Mouse (Mus musculus) c-Kit-negative CD71-positive TER-119-positive erythroid progenitor cells, embryonic 14.5 days (primary cell): ENCODE data around the gene Fam234b.

Experiments
- DNase-seq: peaks from one replicate; pipeline ENCODE4 v3.0.0-alpha.2; 2013; ENCODE audit warnings: low read depth, low spot score

Gene Fam234b

GRCm38 (mm10) chr6:135223786-135224416 lies 26.1 kb downstream of the Fam234b start:
- no peak for DNase-seq

- DNase-seq = no peak
These were observed 30.7 kb downstream of the Fam234b start for GRCm38 (mm10) chr6:135228465-135228941.

- no peak for DNase-seq
These were observed 32.8 kb downstream of the Fam234b start for GRCm38 (mm10) chr6:135230586-135230985.

DNA sequence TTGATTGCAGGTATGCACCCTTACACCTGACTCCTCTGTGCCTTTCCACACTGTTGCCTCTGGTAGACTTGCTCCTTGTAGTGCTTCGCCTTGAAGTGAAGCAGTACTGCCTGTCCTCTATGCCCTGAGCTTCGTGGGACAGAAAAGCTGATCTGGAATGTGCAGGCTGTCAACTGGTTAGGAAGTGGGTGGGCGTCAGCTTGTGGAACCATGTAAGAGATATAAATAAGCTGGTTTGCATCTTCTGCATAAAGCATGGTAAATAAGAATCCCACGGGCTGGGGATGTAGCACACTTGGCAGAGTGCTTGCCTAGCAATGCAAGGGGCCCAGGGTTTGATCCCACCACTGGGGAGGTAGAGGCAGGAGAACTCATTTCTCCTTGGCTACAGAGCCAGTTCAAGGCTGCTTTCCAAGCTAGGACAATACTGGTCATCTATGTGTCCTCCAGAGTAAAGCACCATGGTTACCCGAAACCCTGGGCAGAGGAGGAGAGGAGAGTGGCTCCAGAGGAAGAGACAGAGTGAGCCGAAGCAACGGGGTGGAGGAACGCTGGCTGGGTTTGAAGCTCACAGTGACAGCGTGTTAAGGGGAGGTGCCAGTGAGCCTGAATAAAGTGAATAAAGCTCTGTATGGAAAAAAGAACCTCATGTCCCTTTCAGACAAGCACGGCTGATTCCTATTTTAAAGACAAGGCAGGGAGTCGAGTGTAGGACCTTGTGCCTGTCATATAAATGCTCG lies 34.8 kb downstream of the Fam234b start:
- no peak for DNase-seq

DNA sequence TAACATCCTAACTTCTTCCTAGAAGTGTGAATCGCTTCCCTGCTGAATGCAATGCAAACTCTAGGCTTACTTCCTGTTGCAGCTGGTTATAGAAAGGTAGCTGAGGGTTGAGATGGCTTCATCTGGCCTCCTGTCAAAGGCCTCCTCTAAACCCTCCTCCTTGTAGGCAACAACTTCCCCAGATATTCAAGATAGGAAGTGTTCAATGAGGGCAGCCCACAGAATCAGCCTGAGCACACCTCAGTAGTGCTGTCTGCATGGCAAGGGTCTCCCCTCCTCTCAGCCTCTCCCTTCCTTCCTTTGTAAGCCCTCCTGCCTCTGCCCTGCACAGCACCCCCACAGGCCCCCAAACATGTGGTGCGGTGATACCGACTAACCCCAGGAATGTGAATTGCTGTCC lies 38.0 kb downstream of the Fam234b start:
- no peak for DNase-seq

DNA sequence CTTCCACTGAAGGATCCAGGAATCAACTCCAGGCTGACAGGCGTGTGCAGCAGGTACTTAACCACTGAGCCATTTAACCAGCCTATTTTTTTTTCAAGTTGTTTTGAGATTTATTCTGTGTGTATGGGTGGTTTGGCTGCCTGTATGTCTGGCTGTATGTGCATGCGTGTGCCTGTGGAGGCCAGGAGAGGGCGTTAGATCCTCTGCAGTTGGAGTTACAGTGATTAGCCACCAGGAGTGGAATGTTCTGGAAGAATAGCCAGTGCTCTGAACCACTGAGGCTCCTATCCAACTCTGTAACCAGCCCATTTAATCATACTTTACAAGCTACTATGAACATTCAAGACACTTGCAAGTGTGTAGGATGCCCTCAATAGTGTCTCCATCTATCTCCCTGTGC lies 38.8 kb downstream of the Fam234b start:
- DNase-seq = no peak

- DNase-seq = no peak
These were observed 39.5 kb downstream of the Fam234b start for GRCm38 (mm10) chr6:135237326-135237725.

DNA sequence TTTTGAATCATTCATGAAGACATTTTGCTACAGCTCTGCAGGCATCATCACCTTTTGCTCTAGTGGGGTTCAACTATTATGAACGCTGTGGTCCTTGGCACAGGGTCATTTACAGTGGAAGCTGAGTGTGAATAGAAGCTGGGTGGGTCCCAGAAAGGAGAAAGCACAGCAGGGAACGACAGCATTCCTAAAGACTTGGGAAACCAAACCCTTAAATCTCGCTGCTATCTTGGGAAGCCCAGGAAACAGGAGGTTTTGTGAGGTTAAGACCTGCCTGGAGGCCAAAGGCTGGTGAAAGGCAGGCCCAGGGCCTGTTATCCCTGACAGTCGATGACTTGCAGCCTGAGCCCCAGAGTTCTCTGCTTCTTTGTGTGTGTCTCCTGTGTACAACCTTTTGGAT lies 40.4 kb downstream of the Fam234b start:
- no peak for DNase-seq

DNA sequence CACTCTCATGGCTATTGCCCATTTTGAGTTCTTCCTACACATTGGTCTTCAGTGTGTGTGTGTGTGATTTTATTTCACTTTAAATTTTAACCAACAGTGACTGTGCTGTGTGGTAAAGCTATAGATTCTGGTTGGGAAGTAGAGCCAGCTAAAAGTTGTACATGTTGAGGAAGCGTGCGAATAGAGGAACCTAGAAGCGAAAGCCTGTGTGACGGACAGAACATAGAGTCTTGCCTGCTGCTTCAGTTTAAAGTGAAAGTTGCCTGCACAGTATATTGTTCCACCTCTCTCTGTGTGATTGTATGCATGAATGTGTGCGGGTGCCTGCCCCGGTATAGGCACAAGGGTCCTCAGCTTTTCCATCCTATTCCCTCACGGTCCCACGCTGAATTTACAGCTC lies 42.6 kb downstream of the Fam234b start:
- DNase-seq = no peak

- no peak for DNase-seq
These were observed 47.8 kb downstream of the Fam234b start for GRCm38 (mm10) chr6:135245586-135245985.

DNA sequence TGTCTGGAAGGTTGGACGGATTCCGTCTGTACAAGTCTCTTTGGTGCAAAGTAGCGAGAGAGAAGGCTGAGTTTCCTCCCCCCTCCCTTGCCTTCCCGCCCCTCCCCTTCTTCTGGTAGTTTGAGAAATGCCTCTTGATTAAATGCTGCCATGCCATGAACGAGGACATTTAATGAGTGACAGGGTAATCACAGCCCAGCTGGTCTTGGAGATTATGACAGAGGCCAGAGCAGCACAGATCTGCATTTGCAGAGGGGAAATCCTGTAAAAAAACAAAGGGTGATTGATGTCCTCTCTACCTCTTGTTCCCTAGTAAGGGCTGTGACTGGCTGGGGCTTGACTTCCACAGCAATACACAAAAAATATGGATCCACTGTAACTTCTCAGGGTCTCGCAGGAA lies 50.1 kb downstream of the Fam234b start:
- no peak for DNase-seq

DNA sequence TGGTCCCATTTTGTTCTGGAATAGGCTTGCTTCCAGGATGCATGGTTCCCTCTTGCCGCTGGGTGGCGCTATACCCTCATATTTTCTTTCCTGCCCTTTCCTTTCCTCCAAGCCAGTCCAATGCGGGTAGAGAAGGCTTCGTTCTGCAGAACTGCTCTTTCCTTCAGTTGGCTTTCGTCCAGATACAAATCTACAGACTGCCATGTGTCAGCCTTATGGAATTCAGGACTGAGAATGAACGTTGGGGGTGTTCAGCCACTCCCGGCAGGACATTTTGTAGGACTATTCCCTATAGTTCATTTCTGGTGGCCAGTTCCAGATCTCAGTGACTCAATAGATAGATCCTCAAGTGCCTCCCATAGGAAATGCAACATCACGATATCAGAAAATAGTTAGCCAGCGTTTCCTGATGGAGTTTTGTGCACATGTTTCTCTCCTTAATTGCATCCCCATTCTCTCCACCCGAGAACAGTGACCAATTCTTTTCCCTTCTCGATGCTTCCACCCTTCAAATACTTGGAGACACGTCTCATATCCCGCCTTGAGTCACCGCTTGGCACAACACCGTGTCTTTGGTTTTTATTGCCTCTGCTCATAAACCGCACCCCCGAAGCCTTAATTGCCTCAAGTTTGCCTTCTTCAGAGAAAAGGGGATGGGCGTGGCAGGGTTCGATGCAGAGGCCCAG lies 52.2 kb downstream of the Fam234b start:
- DNase-seq = no peak

DNA sequence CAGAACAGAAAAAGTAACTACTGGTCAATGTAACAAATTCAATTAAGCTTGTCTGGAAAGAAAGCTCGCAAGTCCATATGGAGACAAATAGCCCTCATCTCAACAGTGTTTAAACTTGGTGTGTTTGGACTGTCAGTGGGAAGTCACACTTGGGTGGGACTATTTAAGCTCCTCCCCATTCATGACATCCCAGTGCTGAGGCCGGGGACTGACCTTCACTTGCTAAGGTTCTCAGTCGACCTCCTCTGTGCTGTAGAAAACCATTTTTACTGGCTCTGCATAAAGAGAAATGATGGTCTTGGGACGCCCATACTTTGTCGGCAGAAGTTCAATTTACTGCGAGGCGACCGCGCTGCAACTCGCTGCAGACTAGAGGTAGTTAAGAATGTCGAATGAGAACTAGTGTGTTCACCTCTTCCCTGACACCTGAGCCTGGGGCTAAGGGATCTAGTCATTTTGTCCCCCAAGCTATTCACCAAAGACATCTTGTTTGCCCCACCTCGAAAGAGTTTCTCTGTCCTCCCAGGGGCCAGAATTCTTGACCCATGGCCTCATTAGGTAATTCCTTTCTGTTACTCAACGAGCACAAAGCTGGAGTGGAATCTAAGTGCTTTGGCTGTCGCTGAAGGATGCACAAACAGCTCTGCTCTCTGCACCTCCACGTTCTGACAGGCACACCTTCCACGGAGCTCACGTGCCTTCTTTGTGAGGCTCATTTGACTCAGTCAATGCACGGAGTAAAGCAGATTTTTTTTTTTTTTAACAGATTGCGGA lies 53.3 kb downstream of the Fam234b start:
- DNase-seq = no peak

DNA sequence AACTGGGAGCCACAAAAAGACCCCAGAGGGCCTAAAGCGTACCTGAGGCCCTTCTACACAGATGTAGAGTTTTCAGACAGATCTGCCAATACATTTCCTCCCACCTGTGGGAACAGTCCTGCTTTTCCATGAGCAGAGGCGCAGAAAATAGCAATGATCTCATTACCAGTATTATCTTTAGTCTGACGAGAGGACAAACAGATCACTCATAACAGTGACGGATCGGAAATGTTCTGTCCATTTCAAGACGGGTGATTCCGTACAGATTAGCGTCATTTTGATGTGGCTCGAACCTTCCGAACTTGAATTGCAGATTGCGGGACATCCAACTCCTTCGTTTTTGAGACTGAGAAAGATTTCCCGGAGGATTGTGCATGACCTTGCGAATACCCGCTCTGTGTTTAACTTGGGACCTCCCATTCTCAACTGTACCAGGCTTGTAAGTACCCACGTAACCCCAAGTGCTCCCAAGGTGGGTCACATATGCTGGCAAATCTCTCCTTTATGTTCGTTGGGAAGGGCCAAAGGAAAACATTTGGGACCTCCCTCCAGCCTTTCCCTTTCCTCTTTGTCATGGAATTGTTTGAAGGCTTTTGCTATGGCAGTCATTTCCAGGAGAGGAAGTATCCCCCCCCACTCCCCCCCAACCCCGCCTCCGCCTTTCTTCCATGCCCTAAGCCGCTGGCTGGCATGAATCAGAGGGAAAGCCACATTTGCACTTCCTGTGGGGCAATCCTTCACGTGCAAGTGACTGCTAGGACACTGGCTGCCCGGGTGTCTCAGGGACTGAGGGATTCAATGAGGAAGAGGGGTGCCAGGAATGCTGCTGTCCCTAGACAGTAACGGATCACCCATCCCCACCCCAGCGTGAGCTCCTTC lies 54.3 kb downstream of the Fam234b start:
- no peak for DNase-seq

GRCm38 (mm10) chr6:135252728-135253077 lies 54.9 kb downstream of the Fam234b start:
- no peak for DNase-seq

DNA sequence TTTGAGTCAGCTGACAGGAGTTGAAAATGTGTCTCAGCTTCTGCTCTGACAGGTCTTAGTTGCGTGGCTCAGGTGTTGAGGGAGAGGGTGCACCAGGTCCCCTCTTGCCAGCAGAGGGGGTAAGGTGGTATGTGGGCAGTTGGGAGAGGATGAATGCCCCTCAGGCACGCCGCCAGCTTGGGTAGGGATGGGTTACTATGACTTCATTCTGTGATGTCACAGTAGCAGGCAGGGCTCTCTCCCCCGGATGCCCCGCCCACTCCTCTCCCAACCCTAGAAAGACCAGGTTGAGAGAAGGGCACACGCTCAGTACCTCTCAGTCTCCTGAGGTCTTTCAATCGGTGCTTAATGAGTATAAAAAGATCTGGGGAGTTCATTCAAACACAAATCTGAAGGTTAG lies 56.4 kb downstream of the Fam234b start, which contains the start of gene Gsg1:
Gene Gsg1, minus strand, starts transcription at position 199 of the 400 bp plus-strand sequence.
- DNase-seq = no peak

DNA sequence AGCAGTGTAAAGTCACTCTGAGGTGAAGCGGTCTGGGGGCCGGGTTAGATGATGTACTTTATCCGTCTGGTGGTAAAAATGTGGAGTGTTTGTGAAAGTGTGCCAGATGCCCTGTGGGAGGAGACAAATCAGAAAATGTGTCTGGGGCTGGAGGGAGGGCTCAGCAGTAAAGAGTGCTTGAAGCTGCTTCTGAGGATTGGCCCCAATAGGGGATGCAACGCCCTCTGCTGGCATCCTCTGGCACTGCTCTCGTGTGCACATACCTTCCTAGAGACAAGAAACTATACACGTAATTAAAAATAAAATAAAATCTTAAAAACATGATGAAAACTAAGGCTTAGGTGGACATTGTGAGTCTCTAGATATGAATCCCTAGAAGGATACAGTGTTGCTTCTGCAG lies 62.7 kb downstream of the Fam234b start:
- no peak for DNase-seq

- DNase-seq = no peak
These were observed 63.3 kb downstream of the Fam234b start for GRCm38 (mm10) chr6:135261124-135261523.

DNA sequence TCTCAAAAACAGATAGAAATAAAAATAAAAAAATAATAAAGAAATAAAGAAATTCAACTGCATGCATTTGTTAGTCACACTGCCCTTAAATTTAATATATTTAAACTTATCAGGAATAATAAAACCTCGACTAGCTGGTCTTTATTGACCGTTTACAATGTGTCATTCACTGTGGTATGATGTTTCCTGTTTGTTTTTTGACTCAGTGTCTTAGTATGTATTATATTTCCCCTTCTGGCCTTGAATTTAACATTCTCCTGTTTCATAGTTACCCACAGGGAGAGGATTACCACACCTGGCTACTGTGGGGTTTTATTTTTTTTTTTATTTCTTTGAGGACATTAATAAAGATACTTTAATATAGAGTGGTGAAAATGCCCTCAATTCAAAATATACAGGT lies 64.8 kb downstream of the Fam234b start:
- no peak for DNase-seq

- no peak for DNase-seq
These were observed 66.4 kb downstream of the Fam234b start for GRCm38 (mm10) chr6:135264136-135264535.

DNA sequence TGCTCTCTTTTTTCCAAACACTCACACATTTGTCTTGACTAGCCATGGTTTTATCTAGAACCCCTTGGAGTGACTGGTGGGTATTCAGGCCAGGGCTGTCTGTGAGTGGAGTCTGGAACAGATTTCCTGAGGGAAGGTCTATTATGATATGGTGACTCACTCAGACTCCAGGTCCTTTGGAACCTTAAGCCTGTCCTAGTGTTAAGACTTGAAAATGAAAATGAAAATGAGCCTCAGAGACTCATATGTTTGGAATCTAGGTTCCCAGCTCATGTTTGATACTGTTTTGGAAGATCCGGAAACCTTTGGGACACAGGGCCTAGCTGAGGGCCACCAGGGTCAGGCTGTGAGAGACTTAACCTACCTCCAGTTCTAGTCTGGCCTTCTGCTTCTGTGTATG lies 68.3 kb downstream of the Fam234b start:
- DNase-seq = no peak
